Mouse (Mus musculus): ENCODE results near the gene B4galt7.
"Not testable (repeated sequence)": the region's sequence is repeated elsewhere in the genome, so short reads cannot be mapped to it uniquely, and the experiment has no call there.

DNA sequence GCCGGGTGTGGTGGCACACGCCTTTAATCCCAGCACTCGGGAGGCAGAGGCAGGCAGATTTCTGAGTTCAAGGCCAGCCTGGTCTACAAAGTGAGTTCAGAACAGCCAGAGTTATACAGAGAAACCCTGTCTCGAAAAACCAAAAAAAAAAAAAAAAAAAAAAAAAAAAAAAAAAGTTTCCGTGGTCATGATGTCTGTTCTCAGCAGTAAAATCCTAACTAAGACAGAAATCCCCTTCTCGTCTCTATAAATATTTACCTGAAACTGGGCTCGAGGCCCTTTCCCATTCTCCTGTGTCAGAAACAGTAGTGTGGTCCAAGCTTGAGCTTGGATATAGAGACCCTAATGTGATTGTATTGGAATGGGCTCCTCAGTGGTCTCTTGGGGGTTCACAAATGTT lies 22.8 kb upstream of the B4galt7 start:
- TF ChIP-seq CTCF (IDR thresholded peaks at IDR 0.05; ENCODE audit: low read depth, low read length); POLR2A (IDR thresholded peaks at IDR 0.05; ENCODE audit: extremely low read depth, insufficient read depth, low read length): not testable (repeated sequence)
